Mouse (Mus musculus): Measurements from ENCODE around the gene Efna1.

GRCm38 (mm10) chr3:89299499-89299898, 18.6 kb upstream of the Efna1 start:
- TF ChIP-seq POLR2A (IDR thresholded peaks at IDR 0.05; ENCODE audit: borderline replicate concordance, extremely low read depth, low read depth, low read length) = no peak
- no peak for TF ChIP-seq CTCF (IDR thresholded peaks at IDR 0.05; ENCODE audit: insufficient read depth, low read length)
